Mouse (Mus musculus) urinary bladder, postnatal 36 days (tissue): ENCODE measurements at regions not wholly inside any gene's neighbourhood (a gene's known extent, or its start where the extent isn't known, plus 50 kb on each side); places are given as distances from the start of the nearest gene placed in this dataset.

Experiments used
- DNase-seq, 2 experiments: peaks; one replicate each; pipeline ENCODE4 v3.0.0; 2022; ENCODE audit warnings: low spot score in 2 of 2, mixed read lengths in 1 of 2

GRCm38 (mm10) chr9:100252409-100252808 is 234.2 kb downstream of the Il20rb start:
- no peak for DNase-seq
